Mouse (Mus musculus) kidney, adult 2 months (tissue): ENCODE measurements around the gene Hba-x. TPM values are rescaled to one million over a fixed set of nuclear protein-coding genes. Genes with fewer than 3 reads are reported as not detected.

ENCODE experiments used
- DNase-seq: peaks from one replicate; pipeline ENCODE4 v3.0.0; 2021
- H3K27ac ChIP-seq: fragments of 200-500 bp; 2 replicates; pipeline ENCODE4 v1.5.1; 2012; ENCODE audit warnings: low read depth, low read length, control low read depth, inconsistent platforms; ENCODE audit not compliant: insufficient read depth
- H3K27me3 ChIP-seq: fragments of 200-500 bp; replicated peaks from 2 replicates; pipeline ENCODE4 v1.6.1; 2012; ENCODE audit warnings: mild to moderate bottlenecking, moderate library complexity, low read length, inconsistent platforms; ENCODE audit not compliant: control insufficient read depth, insufficient read depth
- H3K36me3 ChIP-seq: fragments of 200-500 bp; 2 replicates; pipeline ENCODE4 v1.6.1; 2012; ENCODE audit warnings: mild to moderate bottlenecking, moderate library complexity, low read length, inconsistent platforms; ENCODE audit not compliant: control insufficient read depth, insufficient read depth
- H3K4me1 ChIP-seq: fragments of 200-500 bp; 2 replicates; pipeline ENCODE4 v1.6.1; 2011; ENCODE audit warnings: low read length; ENCODE audit not compliant: control insufficient read depth, insufficient read depth
- H3K4me3 ChIP-seq: fragments of 200-500 bp; 2 replicates; pipeline ENCODE4 v1.5.1; 2011; ENCODE audit warnings: mild to moderate bottlenecking, low read depth, low read length, control low read depth; ENCODE audit not compliant: insufficient read depth
- CTCF ChIP-seq: fragments of 200-500 bp; conservative IDR thresholded peaks from 2 replicates; pipeline ENCODE4 v1.5.1; 2011; ENCODE audit warnings: low read depth, mild to moderate bottlenecking, control low read depth, low read length, moderate library complexity, mixed read lengths; ENCODE audit not compliant: insufficient read depth, insufficient read length
- POLR2A ChIP-seq: fragments of 200-500 bp; IDR thresholded peaks from one replicate; pipeline ENCODE4 v1.6.1; 2011; ENCODE audit warnings: low read depth, low read length, control low read depth
- WGBS: fragments of 180-500 bp; shearing (Covaris S2); methylation state at CpG from one replicate; pipeline ENCODE4 v1.1.7; 2018; 5-methylcytosine and 5-hydroxymethylcytosine counted together
- polyA plus RNA-seq: library from polyadenylated mRNA; depleted of rRNA; stranded (reverse); fragments of >200 nt; gene quantifications from 2 replicates; pipeline ENCODE4 v1.2.3, GENCODE M21; 2012

Gene Hba-x
- polyA plus RNA-seq, 1 experiment: not detected

- no peak overlapping the region for H3K27ac ChIP-seq
- no peak for DNase-seq
- no peak for TF ChIP-seq POLR2A
- no peak for TF ChIP-seq CTCF
- no peaks in the 10 kb centered on the region for H3K27me3 ChIP-seq
- WGBS: 82% methylated on average over 3 of the region's 3 CpGs
- no peaks in the 10 kb centered on the region for H3K36me3 ChIP-seq
- peaks cover 19% of the 10 kb centered on the region for H3K4me1 ChIP-seq
- H3K4me3 ChIP-seq: no peak overlapping the region
These were observed 42.3 kb upstream of the Hba-x start for GRCm38 (mm10) chr11:32233895-32234294.

- Histone ChIP-seq H3K27ac (peak overlapping the region; percentile 62; the same call in 1 of the 2 replicates), H3K4me1 (peaks cover 19% of the 10 kb centered on the region), H3K27me3 (no peaks in the 10 kb centered on the region), H3K4me3 (no peak overlapping the region), H3K36me3 (no peaks in the 10 kb centered on the region; the same call in 1 of the 2 replicates)
- TF ChIP-seq POLR2A (no peak), CTCF (no peak)
- peak; percentile 65 for DNase-seq
- 79% methylated on average over 6 of the region's 6 CpGs for WGBS
These were observed 41.2 kb upstream of the Hba-x start for GRCm38 (mm10) chr11:32234816-32235485.

- Histone ChIP-seq H3K27ac (no peak overlapping the region), H3K27me3 (no peaks in the 10 kb centered on the region), H3K36me3 (no peaks in the 10 kb centered on the region; the same call in 1 of the 2 replicates), H3K4me3 (no peak overlapping the region), H3K4me1 (peaks cover 19% of the 10 kb centered on the region)
- 25% methylated on average over 3 of the region's 3 CpGs for WGBS
- no peak for TF ChIP-seq POLR2A
- TF ChIP-seq CTCF: no peak
- peak; percentile 94 for DNase-seq
These were observed 40.6 kb upstream of the Hba-x start for GRCm38 (mm10) chr11:32235646-32236045.

GRCm38 (mm10) chr11:32236132-32236531 is 40.1 kb upstream of the Hba-x start:
- peaks cover 19% of the 10 kb centered on the region for H3K4me1 ChIP-seq
- WGBS: 67% methylated on average over 2 of the region's 2 CpGs
- no peak overlapping the region for H3K4me3 ChIP-seq
- DNase-seq: no peak
- H3K27ac ChIP-seq: peak overlapping the region; percentile 29
- TF ChIP-seq CTCF (no peak), POLR2A (no peak)
- no peaks in the 10 kb centered on the region; the same call in 1 of the 2 replicates for H3K36me3 ChIP-seq
- H3K27me3 ChIP-seq: no peaks in the 10 kb centered on the region

- TF ChIP-seq POLR2A (no peak), CTCF (peak; percentile 58)
- Histone ChIP-seq H3K27ac (no peak overlapping the region), H3K27me3 (no peaks in the 10 kb centered on the region), H3K36me3 (no peaks in the 10 kb centered on the region; the same call in 1 of the 2 replicates), H3K4me1 (peaks cover 22% of the 10 kb centered on the region), H3K4me3 (no peak overlapping the region)
- 48% methylated on average over 9 of the region's 9 CpGs for WGBS
- peak; percentile 64 for DNase-seq
These were observed 39.3 kb upstream of the Hba-x start for GRCm38 (mm10) chr11:32236712-32237410.

- Histone ChIP-seq H3K27ac (no peak overlapping the region), H3K4me3 (no peak overlapping the region), H3K27me3 (no peaks in the 10 kb centered on the region), H3K36me3 (no peaks in the 10 kb centered on the region; the same call in 1 of the 2 replicates), H3K4me1 (peaks cover 22% of the 10 kb centered on the region)
- no peak for TF ChIP-seq CTCF
- TF ChIP-seq POLR2A: no peak
- 81% methylated on average over 3 of the region's 3 CpGs for WGBS
- no peak for DNase-seq
These were observed 38.8 kb upstream of the Hba-x start for GRCm38 (mm10) chr11:32237411-32237795.

GRCm38 (mm10) chr11:32238093-32238860 is 37.9 kb upstream of the Hba-x start:
- WGBS: 56% methylated on average over 5 of the region's 5 CpGs
- peak; percentile 85 for DNase-seq
- Histone ChIP-seq H3K4me3 (no peak overlapping the region), H3K27ac (no peak overlapping the region), H3K27me3 (no peaks in the 10 kb centered on the region), H3K4me1 (peaks cover 22% of the 10 kb centered on the region), H3K36me3 (no peaks in the 10 kb centered on the region; the same call in 1 of the 2 replicates)
- no peak for TF ChIP-seq POLR2A
- TF ChIP-seq CTCF: peak; percentile 98
